Mouse (Mus musculus): Measurements from ENCODE around the gene Gm28308.
A peak's percentile ranks its signal among the peaks of the same experiment; 100 is the strongest.

Gene Gm28308

GRCm38 (mm10) chr6:52203371-52204049, 9.6 kb downstream of the Gm28308 start:
- no peak for DNase-seq

DNA sequence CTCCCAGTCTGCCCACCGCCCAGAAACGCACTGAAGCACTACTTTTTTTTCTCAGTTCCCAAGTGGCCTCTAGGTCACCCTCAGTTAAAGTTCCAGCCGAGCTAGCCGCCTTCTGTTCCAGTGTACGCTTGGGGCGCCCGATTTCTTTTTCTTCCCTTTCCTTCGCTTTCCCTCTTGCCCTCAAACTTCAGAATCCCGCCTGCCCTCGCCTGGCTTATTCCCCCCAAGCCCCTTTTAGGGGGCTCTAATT, 10.1 kb downstream of the Gm28308 start:
- no peak for DNase-seq

DNA sequence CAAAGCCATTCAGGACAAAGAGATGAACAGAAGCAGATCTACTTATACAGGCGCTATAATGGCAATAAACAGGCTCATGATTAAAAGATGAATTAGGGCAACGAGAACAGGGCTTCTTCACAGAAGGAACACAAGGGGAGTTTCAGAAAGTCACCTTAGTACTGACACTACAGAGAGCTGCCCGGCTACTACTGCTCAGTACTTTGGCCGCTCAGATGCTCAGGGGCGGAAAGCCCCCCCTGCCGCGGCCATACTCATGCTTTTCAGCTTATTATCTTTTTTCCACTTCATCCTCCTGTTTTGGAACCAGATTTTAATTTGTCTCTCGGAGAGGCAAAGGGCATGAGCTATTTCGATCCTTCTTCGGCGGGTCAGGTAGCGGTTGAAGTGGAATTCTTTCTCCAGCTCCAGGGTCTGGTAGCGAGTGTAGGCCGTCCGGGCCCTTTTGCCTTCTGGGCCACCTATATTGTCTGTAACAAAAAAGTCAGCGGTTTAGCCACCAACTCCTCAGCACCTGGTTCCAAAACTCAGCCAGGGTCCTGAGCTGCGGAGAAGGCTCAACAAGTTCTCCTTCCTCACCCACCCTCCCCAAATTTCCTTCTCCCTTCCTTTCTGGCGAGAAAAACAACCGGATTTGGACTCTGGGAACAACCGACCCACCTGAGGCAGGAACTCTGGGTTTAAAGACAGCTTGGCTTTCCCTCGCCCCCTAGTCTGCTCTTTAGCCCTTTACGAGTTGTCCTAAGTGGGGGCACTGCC, 10.6 kb downstream of the Gm28308 start:
- no peak for DNase-seq

DNA sequence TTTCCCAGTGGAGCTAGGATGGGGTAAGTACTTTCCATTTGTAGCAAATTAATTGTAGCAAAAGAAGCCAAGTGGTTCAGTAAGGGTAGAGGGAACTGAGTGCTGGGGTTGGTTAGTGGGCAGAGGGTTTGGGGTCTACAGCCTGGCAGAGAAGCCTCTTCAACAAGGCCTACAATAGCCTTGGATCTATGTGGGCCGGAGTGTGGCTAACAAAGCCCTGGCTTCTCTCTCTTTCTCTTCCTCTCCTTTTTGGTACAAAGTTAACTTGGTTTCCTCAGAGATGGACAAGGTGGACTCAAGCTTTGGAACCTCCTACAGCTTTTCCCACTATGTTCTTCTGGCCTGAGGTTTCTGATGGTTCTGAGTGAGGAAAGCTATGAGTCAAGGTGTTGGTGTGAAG, 11.9 kb downstream of the Gm28308 start:
- no peak for DNase-seq

- DNase-seq = no peak
Measured at GRCm38 (mm10) chr6:52200751-52201250, 12.3 kb downstream of the Gm28308 start.

- no peak for DNase-seq
Measured at GRCm38 (mm10) chr6:52200073-52200750, 12.9 kb downstream of the Gm28308 start.

GRCm38 (mm10) chr6:52197271-52197670, 15.9 kb downstream of the Gm28308 start:
- DNase-seq = no peak

GRCm38 (mm10) chr6:52196811-52197210, 16.3 kb downstream of the Gm28308 start:
- DNase-seq = no peak

DNA sequence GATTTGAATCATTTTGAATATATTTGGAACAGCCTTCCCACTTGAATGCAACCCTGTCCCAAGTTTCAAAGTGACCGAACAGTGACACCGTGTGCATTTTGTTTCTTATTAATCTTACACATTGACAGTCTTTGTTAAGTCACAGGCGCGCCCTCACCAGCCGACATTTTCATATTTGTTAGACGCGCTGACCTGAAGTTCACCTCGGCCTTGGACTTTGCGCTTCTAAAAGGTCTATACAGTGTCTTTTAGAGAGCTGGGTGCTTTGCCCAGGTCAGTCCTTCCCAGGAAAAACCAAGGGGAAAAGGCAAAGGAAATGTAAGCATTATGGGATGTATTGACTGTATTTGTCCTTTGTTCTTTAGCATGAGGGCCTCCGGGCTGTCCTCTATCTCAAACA, 18.4 kb downstream of the Gm28308 start:
- DNase-seq = no peak

- peak; percentile 82 for DNase-seq
Measured at GRCm38 (mm10) chr6:52191860-52192550, 21.1 kb downstream of the Gm28308 start.

DNA sequence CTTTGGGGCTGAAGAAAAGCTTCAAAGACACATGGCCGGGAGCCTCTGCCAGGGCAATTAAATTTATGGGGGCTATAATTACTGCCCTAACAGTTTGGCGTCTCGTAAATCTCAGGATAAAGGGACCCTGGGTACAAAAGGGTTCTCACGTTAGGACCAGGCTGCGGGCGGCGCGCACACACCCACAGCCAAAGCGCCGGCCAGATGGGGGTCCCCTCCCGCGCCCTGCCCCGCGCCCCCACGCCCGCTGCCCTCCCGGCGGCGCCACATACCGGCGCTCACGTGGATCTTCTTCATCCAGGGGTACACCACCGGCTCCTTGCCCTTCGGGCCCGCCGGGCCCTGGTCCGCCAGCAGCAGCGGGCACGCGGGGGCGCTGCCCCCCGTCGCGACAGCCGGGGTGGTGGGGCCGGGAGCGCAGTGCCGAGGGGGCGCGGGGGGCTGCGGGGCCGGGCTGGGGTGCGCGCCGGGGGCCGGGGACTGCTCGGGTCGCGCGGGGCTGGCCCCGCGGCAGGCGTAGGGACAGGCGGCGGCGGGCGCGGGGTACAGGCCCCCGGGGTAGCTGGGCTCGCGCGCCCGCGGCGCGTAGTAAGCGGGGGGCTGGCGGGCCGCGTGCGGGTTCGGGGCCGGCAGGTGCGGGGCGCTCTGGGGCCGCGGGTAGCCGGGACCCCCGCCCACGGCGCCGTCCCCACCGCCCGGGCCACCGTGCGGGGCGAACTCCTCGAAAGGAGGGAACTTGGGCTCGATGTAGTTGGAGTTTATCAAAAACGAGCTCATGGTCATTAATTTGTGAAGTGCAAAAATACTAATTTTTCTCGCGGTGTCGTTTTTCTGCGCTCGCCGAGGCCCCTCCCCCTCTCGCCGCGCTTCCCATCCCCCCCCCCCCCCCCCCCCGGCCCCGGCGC, 22.0 kb downstream of the Gm28308 start, which contains the start of gene Hoxa4:
Hoxa4 (minus strand) TSS at position 848 of the 905 bp plus-strand sequence.
- no peak for DNase-seq

- DNase-seq = no peak
Measured at GRCm38 (mm10) chr6:52190410-52190809, 22.7 kb downstream of the Gm28308 start.

DNA sequence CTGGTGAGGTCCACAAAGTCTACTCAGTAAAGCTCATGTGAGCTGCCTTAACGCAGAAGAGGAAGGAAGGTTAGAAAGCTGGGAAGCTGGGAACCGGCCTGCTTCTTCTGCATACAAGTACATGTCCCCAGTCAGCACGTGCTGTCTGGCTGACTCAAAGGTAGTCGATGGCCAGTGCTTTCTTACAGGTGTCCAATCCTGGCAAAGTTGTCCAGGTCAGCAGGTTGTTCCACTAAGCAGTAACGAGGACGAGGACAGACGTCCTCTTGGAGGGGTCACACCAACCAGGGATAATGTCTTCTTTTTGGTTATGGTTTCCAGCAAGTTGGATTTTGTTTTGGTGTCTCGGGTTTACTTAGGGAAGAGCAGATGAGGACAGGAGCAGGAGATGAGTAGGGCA, 23.2 kb downstream of the Gm28308 start:
- DNase-seq = no peak

DNA sequence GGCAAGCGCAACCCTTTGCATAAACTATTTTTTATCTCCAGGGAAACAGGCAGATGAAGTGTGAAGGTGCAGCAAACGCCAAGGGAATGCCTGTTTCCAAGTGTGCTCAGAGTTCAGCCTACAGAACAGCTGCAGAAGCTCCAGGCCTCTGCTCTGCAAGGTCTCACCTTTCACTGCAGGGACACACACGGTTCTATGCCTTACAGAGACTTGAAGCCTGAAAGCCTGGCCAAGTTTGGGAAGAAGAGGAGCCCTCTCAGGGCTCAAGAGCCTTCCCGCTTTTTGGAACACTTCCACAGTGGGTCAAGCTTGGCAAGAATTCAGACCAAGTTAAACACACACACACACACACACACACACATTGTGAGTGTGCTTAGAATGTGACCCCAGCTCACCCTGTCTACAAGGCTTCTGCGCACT, 24.0 kb downstream of the Gm28308 start:
- DNase-seq = no peak

- DNase-seq = no peak
Measured at GRCm38 (mm10) chr6:52186500-52186899, 26.6 kb downstream of the Gm28308 start.

DNA sequence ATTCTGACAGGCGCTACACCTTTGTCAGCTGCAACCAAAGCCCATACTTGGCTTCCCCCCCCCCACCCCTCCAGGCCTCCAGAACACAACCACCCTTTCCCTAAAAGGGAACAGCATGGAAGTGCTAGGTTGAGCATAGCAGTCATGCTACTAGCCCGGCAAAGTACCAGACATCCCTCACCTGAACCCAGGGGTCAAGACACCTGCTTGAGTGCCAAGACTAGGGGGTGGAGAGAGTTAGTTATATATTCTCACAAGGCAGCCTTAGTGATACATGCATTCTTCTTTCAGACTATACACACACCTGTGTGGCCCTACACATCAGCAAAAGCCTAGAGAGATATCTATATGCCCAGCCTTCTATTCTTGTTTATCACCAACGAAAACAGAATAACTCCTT, 27.3 kb downstream of the Gm28308 start:
- no peak for DNase-seq

- DNase-seq = no peak
Measured at GRCm38 (mm10) chr6:52185222-52185621, 27.9 kb downstream of the Gm28308 start.

GRCm38 (mm10) chr6:52184668-52185067, 28.5 kb downstream of the Gm28308 start:
- DNase-seq = no peak

DNA sequence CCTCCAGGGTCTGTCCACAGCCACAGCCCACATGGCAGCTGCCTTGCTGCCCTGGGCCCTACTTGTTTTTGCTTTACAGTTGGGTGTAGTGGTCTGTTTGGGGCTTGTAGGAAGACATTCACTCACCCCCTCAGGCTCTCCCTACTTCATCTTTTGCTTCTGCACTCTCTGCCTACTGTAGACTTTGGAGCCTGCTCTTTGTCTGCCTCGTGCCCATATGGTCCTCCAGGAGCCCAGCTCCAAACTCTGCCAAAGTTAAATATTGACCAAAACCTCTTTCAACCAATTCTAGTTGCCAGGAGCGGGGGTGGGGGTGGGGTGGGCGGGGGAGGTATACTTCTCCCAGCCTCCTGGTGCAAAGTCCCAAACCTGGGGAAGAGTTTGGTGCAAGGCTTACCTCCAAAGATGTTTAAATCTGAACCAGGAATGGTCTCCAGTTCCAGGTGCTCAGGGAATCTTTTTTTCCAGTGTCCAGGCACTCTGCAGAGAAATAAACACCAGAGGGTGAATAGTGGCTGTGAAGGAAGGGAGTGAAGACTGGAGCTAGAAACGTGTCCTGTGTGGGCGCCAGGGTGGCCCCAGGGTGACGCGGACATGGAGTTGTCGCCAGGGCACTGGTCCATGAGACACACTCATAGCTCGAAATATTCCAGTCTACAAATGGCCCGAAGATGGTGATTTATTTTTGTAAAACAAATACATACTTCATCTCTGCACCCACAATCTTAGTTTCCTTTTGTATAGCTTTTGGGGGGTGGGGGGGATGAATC, 29.6 kb downstream of the Gm28308 start:
- DNase-seq = no peak

- DNase-seq = no peak
Measured at GRCm38 (mm10) chr6:52182793-52183192, 30.3 kb downstream of the Gm28308 start.

DNA sequence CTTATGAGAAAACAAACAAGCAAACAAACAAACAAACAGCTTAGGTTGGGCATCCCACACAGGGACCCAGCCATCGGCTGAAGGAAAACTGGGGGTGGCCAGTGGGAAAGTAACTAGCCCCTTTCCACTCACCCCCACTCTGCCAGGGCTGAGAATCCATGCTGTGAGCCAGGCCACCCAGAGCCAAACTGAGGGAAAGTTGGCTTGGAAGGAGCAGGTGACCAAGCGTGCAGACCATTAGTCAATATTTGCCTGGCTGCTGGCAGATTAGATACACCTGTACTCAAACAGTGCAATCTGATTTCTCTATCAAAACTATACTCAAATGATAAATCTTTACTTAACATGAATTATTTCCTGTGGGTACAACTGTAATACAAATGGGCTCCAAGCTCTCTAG, 31.1 kb downstream of the Gm28308 start:
- DNase-seq = no peak

Data from retina, postnatal 1 day (tissue).